ENCODE assay signal across 9 mouse cellular contexts in genomic region chr12:69127170-69127569, GRCm38 (mm10). TPM values are rescaled to one million over a fixed set of nuclear protein-coding genes. Genes with fewer than 3 reads are reported as not detected.
DNase-seq lines count a peak whose midpoint lies in the region; ATAC-seq and TF ChIP-seq lines count a peak whose summit lies in the region.
"Had no signal": no experiment of that assay in that cellular context is flagged by ENCODE, and none has a peak within 500 bp of the region (broad histone marks: within the 10 kb centered on the region; RNA-seq: fewer than 3 reads in every experiment).

No protein-coding gene starts in this region.

- H3K27me3 ChIP-seq in intestine, postnatal 0 days (replicated peaks; ENCODE audit: control insufficient read depth, insufficient read depth, low read length): no peaks in the 10 kb centered on the region
- H3K27me3 ChIP-seq in intestine, embryonic 15.5 days (replicated peaks): no peaks in the 10 kb centered on the region
- peaks cover 11% of the 10 kb centered on the region for H3K27me3 ChIP-seq in E14TG2a.4 (ENCODE audit: insufficient read depth, low read length)
- H3K27me3 ChIP-seq in forebrain, embryonic 11.5 days (ENCODE audit: control insufficient read depth, insufficient read depth, low read length): no peaks in the 10 kb centered on the region
- H3K27me3 ChIP-seq: lung, embryonic 15.5 days had no signal

- peak; percentile 35 for DNase-seq in lung, postnatal 36 days
- no peak for DNase-seq in forebrain, embryonic 11.5 days (ENCODE audit: low spot score)
- DNase-seq in frontal cortex, postnatal 14 days (ENCODE audit: low spot score in 2 of 2): no peak
- DNase-seq in heart, adult 9 months (ENCODE audit: low spot score in 2 of 2): no peak

- TF ChIP-seq CTCF in intestine, postnatal 0 days (IDR thresholded peaks at IDR 0.05; ENCODE audit: low read depth): peak; percentile 68
- peak; percentile 79 for TF ChIP-seq CTCF in E14TG2a.4 (conservative IDR thresholded peaks at IDR 0.05; ENCODE audit: low read length)
- TF ChIP-seq CTCF in bone marrow macrophage, adult 2 months (IDR thresholded peaks at IDR 0.05; ENCODE audit: low read depth, low read length): peak; percentile 45; the same call in 1 of the 2 replicates

- no peaks in the 10 kb centered on the region for H3K4me1 ChIP-seq in intestine, postnatal 0 days (replicated peaks; ENCODE audit: control insufficient read depth, insufficient read depth, low read length)
- H3K4me1 ChIP-seq in intestine, embryonic 15.5 days (replicated peaks): no peaks in the 10 kb centered on the region
- H3K4me1 ChIP-seq in E14TG2a.4 (replicated peaks; ENCODE audit: low read depth, low read length): peaks cover 33% of the 10 kb centered on the region
- H3K4me1 ChIP-seq in bone marrow macrophage, adult 2 months (ENCODE audit: control insufficient read depth, insufficient read depth, low read length): no peaks in the 10 kb centered on the region
- no peaks in the 10 kb centered on the region for H3K4me1 ChIP-seq in forebrain, embryonic 11.5 days (replicated peaks; ENCODE audit: control insufficient read depth, insufficient read depth, low read length)

- no peak overlapping the region for H3K27ac ChIP-seq in intestine, postnatal 0 days (ENCODE audit: low read depth, low read length)
- H3K27ac ChIP-seq in intestine, embryonic 15.5 days: no peak overlapping the region
- H3K27ac ChIP-seq in bone marrow macrophage, adult 2 months (ENCODE audit: insufficient read depth, low read depth, low read length): no peak overlapping the region
- H3K27ac ChIP-seq in forebrain, embryonic 11.5 days (ENCODE audit: low read depth, low read length): no peak overlapping the region
- H3K27ac ChIP-seq: lung, embryonic 15.5 days had no signal

- H3K36me3 ChIP-seq in intestine, postnatal 0 days (ENCODE audit: control insufficient read depth, insufficient read depth): no peaks in the 10 kb centered on the region
- H3K36me3 ChIP-seq in intestine, embryonic 15.5 days: no peaks in the 10 kb centered on the region
- peaks cover 5% of the 10 kb centered on the region; the same call in 1 of the 2 replicates for H3K36me3 ChIP-seq in E14TG2a.4 (ENCODE audit: insufficient read depth, low read length)
- no peaks in the 10 kb centered on the region for H3K36me3 ChIP-seq in forebrain, embryonic 11.5 days (ENCODE audit: control insufficient read depth, insufficient read depth, low read length)
- H3K36me3 ChIP-seq: lung, embryonic 15.5 days had no signal

- no peak for ATAC-seq in intestine, postnatal 0 days
- ATAC-seq in intestine, embryonic 15.5 days: no peak
- ATAC-seq in forebrain, embryonic 11.5 days (replicated peaks; ENCODE audit: low FRiP score): no peak

- no peak overlapping the region for H3K4me3 ChIP-seq in intestine, postnatal 0 days (ENCODE audit: low read depth, low read length)
- no peak overlapping the region for H3K4me3 ChIP-seq in intestine, embryonic 15.5 days (replicated peaks)
- no peak overlapping the region for H3K4me3 ChIP-seq in E14TG2a.4 (replicated peaks; ENCODE audit: low read length)
- H3K4me3 ChIP-seq in bone marrow macrophage, adult 2 months (ENCODE audit: insufficient read depth, low read length): no peak overlapping the region
- no peak overlapping the region for H3K4me3 ChIP-seq in forebrain, embryonic 11.5 days (ENCODE audit: low read depth, low read length)
- H3K4me3 ChIP-seq: lung, embryonic 15.5 days had no signal

- 92% methylated on average over 5 of the region's 5 CpGs for whole genome bisulfite sequencing in intestine, postnatal 0 days
- WGBS in intestine, embryonic 15.5 days: 92% methylated on average over 5 of the region's 5 CpGs
- WGBS in forebrain, embryonic 11.5 days: 87% methylated on average over 5 of the region's 5 CpGs

- no peak overlapping the region for H3K9ac ChIP-seq in intestine, postnatal 0 days (ENCODE audit: low read depth, low read length)
- no peak overlapping the region for H3K9ac ChIP-seq in intestine, embryonic 15.5 days
- H3K9ac ChIP-seq in forebrain, embryonic 11.5 days (ENCODE audit: low read length): no peak overlapping the region
- H3K9ac ChIP-seq: lung, embryonic 15.5 days had no signal

- H3K9me3 ChIP-seq in intestine, postnatal 0 days (ENCODE audit: control insufficient read depth): no peaks in the 10 kb centered on the region
- no peaks in the 10 kb centered on the region for H3K9me3 ChIP-seq in intestine, embryonic 15.5 days
- H3K9me3 ChIP-seq in E14TG2a.4 (ENCODE audit: low read length): no peaks in the 10 kb centered on the region
- H3K9me3 ChIP-seq in forebrain, embryonic 11.5 days (ENCODE audit: control insufficient read depth, low read length): no peaks in the 10 kb centered on the region
- H3K9me3 ChIP-seq: lung, embryonic 15.5 days had no signal

- no peak for TF ChIP-seq POLR2A in bone marrow macrophage, adult 2 months (IDR thresholded peaks at IDR 0.05; ENCODE audit: borderline replicate concordance, low read depth, low read length)

- no peak overlapping the region for H3K4me2 ChIP-seq in intestine, postnatal 0 days (replicated peaks; ENCODE audit: low read depth)
- no peak overlapping the region for H3K4me2 ChIP-seq in intestine, embryonic 15.5 days (replicated peaks)
- H3K4me2 ChIP-seq in forebrain, embryonic 11.5 days (ENCODE audit: low read depth, low read length, severe bottlenecking): no peak overlapping the region
- H3K4me2 ChIP-seq: lung, embryonic 15.5 days had no signal

RNA-seq across cellular contexts. Expression of gene Rps29, which starts 31.8 kb away (rescaled TPM):
- 1,572 and 1,602 TPM in 2 replicates for polyA plus RNA-seq in intestine, postnatal 0 days (2015; fragmentation: Nextera tagmentation; extraction: Ambion mirVana)
- polyA plus RNA-seq in intestine, embryonic 15.5 days (2015; fragmentation: Nextera tagmentation; extraction: Ambion mirVana): 1,714 and 2,016 TPM in 2 replicates
- polyA plus RNA-seq in bone marrow macrophage, adult 2 months (2012; ENCODE audit: insufficient read depth, insufficient read length, missing spikeins): 1,903 and 2,167 TPM in 2 replicates
- polyA plus RNA-seq in forebrain, embryonic 11.5 days (2014; fragmentation: Nextera tagmentation; extraction: Ambion mirVana): 1,243 and 1,383 TPM in 2 replicates

RNA-seq across cellular contexts. Expression of gene Lrr1, which starts 41.4 kb away (rescaled TPM):
- polyA plus RNA-seq in intestine, postnatal 0 days (2015; fragmentation: Nextera tagmentation; extraction: Ambion mirVana): 3.5 and 5.5 TPM in 2 replicates
- 17.2 and 17.8 TPM in 2 replicates for polyA plus RNA-seq in intestine, embryonic 15.5 days (2015; fragmentation: Nextera tagmentation; extraction: Ambion mirVana)
- polyA plus RNA-seq in bone marrow macrophage, adult 2 months (2012; ENCODE audit: insufficient read depth, insufficient read length, missing spikeins): 5.7 and 6.3 TPM in 2 replicates
- 33.8 and 38.4 TPM in 2 replicates for polyA plus RNA-seq in forebrain, embryonic 11.5 days (2014; fragmentation: Nextera tagmentation; extraction: Ambion mirVana)

RNA-seq across cellular contexts. Expression of gene Rpl36al, which starts 56.7 kb away (rescaled TPM):
- 628 and 634 TPM in 2 replicates for polyA plus RNA-seq in intestine, postnatal 0 days (2015; fragmentation: Nextera tagmentation; extraction: Ambion mirVana)
- 720 and 763 TPM in 2 replicates for polyA plus RNA-seq in intestine, embryonic 15.5 days (2015; fragmentation: Nextera tagmentation; extraction: Ambion mirVana)
- 390 and 430 TPM in 2 replicates for polyA plus RNA-seq in bone marrow macrophage, adult 2 months (2012; ENCODE audit: insufficient read depth, insufficient read length, missing spikeins)
- 436 and 487 TPM in 2 replicates for polyA plus RNA-seq in forebrain, embryonic 11.5 days (2014; fragmentation: Nextera tagmentation; extraction: Ambion mirVana)

RNA-seq across cellular contexts. Expression of gene Mgat2, which starts 56.8 kb away (rescaled TPM):
- polyA plus RNA-seq in intestine, postnatal 0 days (2015; fragmentation: Nextera tagmentation; extraction: Ambion mirVana): 41.5 and 46.9 TPM in 2 replicates
- 52.8 and 58.7 TPM in 2 replicates for polyA plus RNA-seq in intestine, embryonic 15.5 days (2015; fragmentation: Nextera tagmentation; extraction: Ambion mirVana)
- 58.3 and 60.4 TPM in 2 replicates for polyA plus RNA-seq in bone marrow macrophage, adult 2 months (2012; ENCODE audit: insufficient read depth, insufficient read length, missing spikeins)
- polyA plus RNA-seq in forebrain, embryonic 11.5 days (2014; fragmentation: Nextera tagmentation; extraction: Ambion mirVana): 40.6 and 42.3 TPM in 2 replicates
